Mouse (Mus musculus) liver, embryonic 16.5 days (tissue): ENCODE measurements around the gene Fam219a. TPM values are rescaled to one million over a fixed set of nuclear protein-coding genes. Genes with fewer than 3 reads are reported as not detected.

Source experiments
- ATAC-seq: fragments of 200-750 bp; cut with Nextera tagmentation; 2 replicates; pipeline ENCODE4 v1.8.0; 2017; ENCODE audit warnings: low read depth, mild to moderate bottlenecking, moderate number of reproducible peaks, moderate library complexity
- H3K27ac ChIP-seq: fragments of 300-500 bp; sonication (generic); 2 replicates; pipeline ENCODE4 v1.5.1; 2014; ENCODE audit warnings: mild to moderate bottlenecking, low read length
- H3K27me3 ChIP-seq: fragments of 300-500 bp; sonication (generic); 2 replicates; pipeline ENCODE4 v1.6.1; 2014; ENCODE audit warnings: low read depth, low read length, mixed read lengths; ENCODE audit not compliant: control insufficient read depth, insufficient read depth
- H3K36me3 ChIP-seq: fragments of 300-500 bp; sonication (generic); 2 replicates; pipeline ENCODE4 v1.6.1; 2014; ENCODE audit warnings: mild to moderate bottlenecking; ENCODE audit not compliant: control insufficient read depth, insufficient read depth
- H3K4me1 ChIP-seq: fragments of 300-500 bp; sonication (generic); 2 replicates; pipeline ENCODE4 v1.6.1; 2014; ENCODE audit warnings: low read depth, low read length, mixed read lengths; ENCODE audit not compliant: control insufficient read depth
- H3K4me2 ChIP-seq: fragments of 300-500 bp; sonication (generic); 2 replicates; pipeline ENCODE4 v1.6.1; 2014; ENCODE audit warnings: low read depth, low read length, mixed read lengths
- H3K4me3 ChIP-seq: fragments of 300-500 bp; sonication (generic); 2 replicates; pipeline ENCODE4 v1.5.1; 2014; ENCODE audit warnings: low read depth, mild to moderate bottlenecking, low read length
- H3K9ac ChIP-seq: fragments of 300-500 bp; sonication (generic); 2 replicates; pipeline ENCODE4 v1.6.1; 2014; ENCODE audit warnings: low read depth, low read length
- H3K9me3 ChIP-seq: fragments of 300-500 bp; sonication (generic); replicated peaks from 2 replicates; pipeline ENCODE4 v1.6.1; 2016; ENCODE audit warnings: low read length; ENCODE audit not compliant: control insufficient read depth
- WGBS: fragments of 180-500 bp; shearing (Covaris S2); extraction: QIAGEN DNeasy Blood & Tissue Kit; methylation state at CpG from one replicate; pipeline ENCODE4 v1.1.7; 2014; ENCODE audit not compliant: insufficient replicate concordance; 5-methylcytosine and 5-hydroxymethylcytosine counted together
- polyA plus RNA-seq: library from polyadenylated mRNA; unstranded; fragments of >200 nt; fragmentation: Nextera tagmentation; extraction: Ambion mirVana; gene quantifications from 2 replicates; pipeline ENCODE4 v1.2.1, GENCODE M21; 2015

The Fam219a gene
- polyA plus RNA-seq, 1 experiment from 2014 or later = 0.98 TPM

DNA sequence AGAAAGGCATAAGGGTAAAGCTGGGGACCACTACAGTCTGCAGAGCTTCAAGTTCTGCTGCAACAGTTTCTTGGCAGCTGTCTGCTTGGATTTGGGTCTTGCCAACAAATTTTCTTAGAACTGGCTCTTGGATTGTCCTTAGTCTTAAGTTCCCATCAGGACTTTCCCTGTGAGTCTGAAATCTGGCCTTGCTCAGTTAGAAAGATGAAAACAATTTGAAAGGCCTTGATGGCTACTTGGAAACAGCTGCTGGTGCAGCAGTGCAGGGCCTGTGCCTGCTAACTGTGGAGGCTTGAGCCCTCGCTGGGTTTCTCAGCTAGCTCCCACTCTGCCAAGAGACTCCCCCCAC is 89.9 kb downstream of the Fam219a start:
- WGBS = 63% methylated on average over 1 of the region's 1 CpGs
- Histone ChIP-seq H3K4me1 (no peaks in the 10 kb centered on the region), H3K27me3 (no peaks in the 10 kb centered on the region), H3K9ac (no peak overlapping the region), H3K4me3 (no peak overlapping the region), H3K9me3 (no peaks in the 10 kb centered on the region), H3K36me3 (0 out of 2 replicates have a peak, but pooled peaks cover 3% of the 10 kb centered on the region), H3K4me2 (no peak overlapping the region), H3K27ac (no peak overlapping the region)
- no peak for ATAC-seq

DNA sequence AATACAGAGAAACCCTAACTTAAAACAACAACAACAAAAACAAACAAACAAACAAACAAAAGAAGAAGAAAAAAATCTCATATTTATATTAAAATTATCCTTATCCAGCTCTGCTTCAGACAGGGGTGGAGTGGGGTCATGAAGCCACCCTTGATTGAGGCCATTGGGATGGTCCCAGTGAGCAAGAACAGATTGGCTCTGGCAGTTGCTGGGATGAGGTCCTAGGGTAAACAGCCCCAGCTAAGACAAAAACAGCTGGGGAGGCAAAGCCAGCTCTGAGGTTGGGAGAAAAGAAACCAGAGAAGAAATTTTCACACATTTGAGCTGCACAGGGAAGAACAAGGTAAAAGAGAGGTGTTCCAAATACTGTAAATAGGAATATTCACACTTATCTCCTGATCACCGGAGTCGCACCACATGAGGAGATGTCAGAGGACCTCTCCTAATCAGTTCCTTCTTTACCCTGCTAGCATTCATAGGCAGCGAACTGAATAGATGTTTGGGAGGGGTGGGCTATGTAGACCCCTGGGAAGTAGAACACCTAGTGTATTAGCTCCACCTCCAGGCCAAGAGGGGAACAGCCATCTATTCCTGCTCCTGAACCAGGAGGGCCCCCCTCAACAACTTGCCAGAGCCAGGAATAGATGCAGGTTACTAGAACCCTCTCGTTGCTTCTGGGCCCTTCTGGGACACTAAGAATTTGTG is 90.4 kb downstream of the Fam219a start:
- WGBS = 61% methylated on average over 4 of the region's 4 CpGs
- Histone ChIP-seq H3K9me3 (no peaks in the 10 kb centered on the region), H3K36me3 (0 out of 2 replicates have a peak, but pooled peaks cover 3% of the 10 kb centered on the region), H3K27ac (no peak overlapping the region), H3K4me3 (no peak overlapping the region), H3K4me2 (no peak overlapping the region), H3K4me1 (no peaks in the 10 kb centered on the region), H3K9ac (no peak overlapping the region), H3K27me3 (no peaks in the 10 kb centered on the region)
- no peak for ATAC-seq

DNA sequence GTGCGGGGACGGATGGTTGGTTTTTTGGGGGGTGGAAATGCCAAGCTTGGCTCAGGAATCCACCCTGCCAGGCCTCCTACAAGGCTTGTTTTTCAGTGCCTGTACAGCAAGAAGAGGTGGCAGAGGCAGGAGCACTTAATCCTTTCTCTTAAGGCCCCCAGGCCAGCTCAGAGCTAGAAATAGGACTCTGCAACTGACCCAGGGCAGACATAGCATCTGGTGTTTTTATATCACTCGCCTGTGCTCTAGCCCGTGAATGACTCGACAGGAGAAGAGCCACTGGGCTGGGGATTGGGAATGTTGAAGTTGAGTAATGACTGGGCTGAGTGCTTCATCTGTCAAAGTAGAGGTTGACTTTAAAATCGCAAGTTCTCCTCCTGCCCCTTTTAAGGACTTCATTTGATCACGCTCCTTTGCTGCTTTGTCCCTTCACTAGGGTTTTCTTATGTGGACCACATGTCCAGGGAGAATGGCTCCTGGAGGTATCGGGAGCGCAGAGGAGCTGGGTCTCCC is 91.6 kb downstream of the Fam219a start:
- H3K9ac ChIP-seq = no peak overlapping the region
- H3K4me2 ChIP-seq = no peak overlapping the region
- no peak overlapping the region for H3K4me3 ChIP-seq
- H3K27ac ChIP-seq = no peak overlapping the region
- H3K27me3 ChIP-seq = no peaks in the 10 kb centered on the region
- WGBS = 79% methylated on average over 9 of the region's 9 CpGs
- no peaks in the 10 kb centered on the region for H3K9me3 ChIP-seq
- H3K36me3 ChIP-seq = 0 out of 2 replicates have a peak, but pooled peaks cover 3% of the 10 kb centered on the region
- ATAC-seq = no peak
- H3K4me1 ChIP-seq = no peaks in the 10 kb centered on the region

DNA sequence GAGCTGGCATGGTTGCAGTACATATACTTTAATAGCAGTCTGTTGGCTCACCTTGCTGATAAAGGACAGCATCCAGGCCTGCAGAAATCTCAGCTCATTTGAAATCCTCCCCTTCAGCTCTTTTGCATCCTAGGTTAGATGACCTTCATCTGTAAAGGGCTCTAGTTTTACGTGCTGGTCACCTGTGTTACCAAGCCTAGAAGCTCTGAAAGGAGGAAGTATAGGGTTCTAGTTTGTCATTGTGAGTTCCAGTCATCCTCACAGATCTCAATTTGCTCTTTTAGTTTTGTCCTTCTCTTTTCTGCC is 98.0 kb downstream of the Fam219a start:
- no peak for ATAC-seq
- no peak overlapping the region for H3K9ac ChIP-seq
- H3K4me2 ChIP-seq = no peak overlapping the region
- no peaks in the 10 kb centered on the region for H3K4me1 ChIP-seq
- no peaks in the 10 kb centered on the region for H3K9me3 ChIP-seq
- no peaks in the 10 kb centered on the region for H3K27me3 ChIP-seq
- no peaks in the 10 kb centered on the region for H3K36me3 ChIP-seq
- H3K4me3 ChIP-seq = no peak overlapping the region
- H3K27ac ChIP-seq = no peak overlapping the region
- WGBS = 71% methylated on average over 1 of the region's 1 CpGs

DNA sequence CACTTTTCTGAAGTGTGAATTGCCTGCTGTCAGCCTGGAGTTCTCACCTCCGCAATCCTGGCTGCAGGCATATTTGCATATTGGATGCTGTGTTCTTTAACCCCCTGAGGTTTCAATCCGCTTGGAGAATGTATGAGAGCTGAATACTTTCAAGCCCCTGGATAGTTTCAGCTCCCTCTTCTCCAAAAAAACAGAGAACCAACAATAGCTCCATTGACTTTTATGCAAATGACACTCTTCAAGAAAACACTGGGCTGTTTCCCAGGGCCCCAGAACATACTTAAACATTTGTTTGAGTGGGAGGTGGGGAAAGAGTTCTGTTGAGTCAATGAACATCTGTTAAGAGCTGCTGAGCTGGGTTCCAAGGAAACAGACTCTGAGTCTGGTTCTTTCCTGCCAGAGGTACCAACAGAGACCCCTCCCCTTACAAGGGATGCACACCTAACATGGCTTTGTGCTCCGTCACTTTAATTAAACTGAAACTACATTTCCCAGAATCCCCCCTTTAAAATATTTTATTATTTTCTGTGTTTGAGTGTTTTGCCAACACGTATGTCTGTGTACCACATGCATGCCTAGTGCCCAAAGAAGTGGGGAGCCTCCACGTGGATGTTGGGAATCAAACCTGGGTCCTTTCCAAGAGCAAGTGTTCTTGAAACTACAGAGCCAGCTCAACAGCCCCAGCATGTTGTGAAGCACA is 98.5 kb downstream of the Fam219a start:
- no peak for ATAC-seq
- 57% methylated on average over 5 of the region's 5 CpGs for WGBS
- Histone ChIP-seq H3K27ac (no peak overlapping the region), H3K9me3 (no peaks in the 10 kb centered on the region), H3K27me3 (no peaks in the 10 kb centered on the region), H3K36me3 (no peaks in the 10 kb centered on the region), H3K9ac (no peak overlapping the region), H3K4me1 (no peaks in the 10 kb centered on the region), H3K4me3 (no peak overlapping the region), H3K4me2 (no peak overlapping the region)

DNA sequence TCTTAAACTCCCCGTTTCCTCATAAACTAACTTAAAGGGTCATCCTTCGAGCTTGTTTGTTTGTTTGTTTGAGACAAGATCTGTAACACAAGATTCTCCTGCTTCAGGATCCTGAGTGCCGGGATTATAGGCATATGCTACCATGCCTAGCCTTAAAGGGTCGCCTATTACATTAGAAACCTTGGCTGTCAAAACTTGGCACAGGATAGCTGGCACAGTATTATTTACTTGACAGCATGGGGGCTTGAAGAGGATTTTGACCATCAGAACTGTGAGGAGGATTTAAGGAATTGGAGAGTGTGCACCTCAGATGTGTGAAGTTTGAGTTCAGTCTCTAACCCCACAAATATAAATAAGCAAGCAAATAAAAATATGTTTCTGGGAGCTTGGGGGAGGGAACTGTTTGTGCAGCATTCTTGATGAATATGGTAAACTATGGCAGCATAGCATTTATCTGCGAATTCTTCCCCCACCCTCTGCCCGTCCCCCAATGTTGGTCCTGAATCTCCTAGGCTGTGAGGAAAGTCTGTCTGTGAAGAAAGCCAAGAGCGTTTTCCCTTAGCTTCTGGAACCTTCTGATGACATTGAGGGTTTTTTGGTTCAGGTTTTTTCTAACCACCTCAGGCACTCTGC is 99.2 kb downstream of the Fam219a start:
- Histone ChIP-seq H3K4me1 (no peaks in the 10 kb centered on the region), H3K27ac (no peak overlapping the region), H3K4me2 (no peak overlapping the region), H3K4me3 (no peak overlapping the region), H3K9ac (no peak overlapping the region), H3K27me3 (no peaks in the 10 kb centered on the region), H3K9me3 (no peaks in the 10 kb centered on the region), H3K36me3 (no peaks in the 10 kb centered on the region)
- 55% methylated on average over 7 of the region's 7 CpGs for WGBS
- no peak for ATAC-seq

DNA sequence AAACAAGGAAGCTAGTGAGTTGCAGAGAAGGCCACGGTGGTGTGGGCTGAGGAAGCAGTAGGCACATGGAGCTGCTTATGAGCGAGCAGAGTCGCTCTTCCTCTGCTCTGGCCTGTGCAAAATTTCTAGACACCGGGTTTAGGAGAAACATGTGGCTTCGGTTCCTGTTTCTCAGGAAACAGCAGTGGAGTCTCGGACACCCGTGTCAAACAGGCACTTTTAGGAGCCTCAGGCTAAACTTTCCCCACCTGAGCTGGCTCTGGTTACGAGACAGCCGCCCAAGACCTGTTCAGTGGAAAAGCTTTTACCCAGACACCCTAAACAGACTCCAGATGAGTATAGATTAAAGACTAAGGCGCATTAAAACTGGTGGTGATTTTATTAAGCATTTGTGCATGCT is 100.1 kb downstream of the Fam219a start:
- H3K4me1 ChIP-seq = no peaks in the 10 kb centered on the region
- H3K9me3 ChIP-seq = no peaks in the 10 kb centered on the region
- no peak overlapping the region for H3K9ac ChIP-seq
- no peaks in the 10 kb centered on the region for H3K36me3 ChIP-seq
- 47% methylated on average over 10 of the region's 10 CpGs for WGBS
- no peak overlapping the region for H3K4me2 ChIP-seq
- ATAC-seq = no peak
- H3K27me3 ChIP-seq = no peaks in the 10 kb centered on the region
- H3K4me3 ChIP-seq = no peak overlapping the region
- no peak overlapping the region for H3K27ac ChIP-seq

DNA sequence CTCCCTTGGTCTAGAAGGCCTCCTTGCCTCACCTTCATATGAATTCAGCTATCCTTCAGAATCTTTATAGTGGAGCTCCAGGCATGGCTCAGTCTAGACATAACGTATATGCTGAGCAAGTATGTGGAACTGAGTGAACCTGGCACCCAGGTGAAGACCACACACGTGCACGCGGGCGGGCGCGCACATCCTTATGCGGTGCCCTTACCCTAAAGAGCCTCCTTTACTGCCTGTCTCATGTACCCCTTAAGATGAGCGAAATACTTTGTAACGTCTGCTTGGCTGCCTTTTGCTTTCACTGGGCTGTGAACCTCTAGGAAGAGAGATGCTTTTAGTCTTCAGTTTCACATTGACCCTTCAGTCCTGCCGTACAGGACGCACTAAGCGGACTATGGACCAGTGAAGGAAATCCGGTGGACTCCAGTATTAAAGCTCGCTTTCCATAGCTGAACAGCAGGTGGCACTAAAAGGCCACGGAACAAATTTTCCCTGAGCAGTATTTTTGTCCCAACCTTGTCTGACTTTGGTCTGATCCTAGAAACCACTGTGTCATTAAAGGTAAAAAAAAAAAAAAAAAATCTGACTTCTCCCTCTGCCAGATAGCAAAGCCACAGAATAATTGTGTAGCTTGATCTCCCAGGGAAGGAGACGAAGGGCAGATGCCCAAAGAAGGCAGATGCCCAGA is 100.8 kb downstream of the Fam219a start:
- no peaks in the 10 kb centered on the region for H3K36me3 ChIP-seq
- 49% methylated on average over 17 of the region's 17 CpGs for WGBS
- H3K4me3 ChIP-seq = no peak overlapping the region
- peaks cover 5% of the 10 kb centered on the region; the same call in 1 of the 2 replicates for H3K4me1 ChIP-seq
- H3K9ac ChIP-seq = no peak overlapping the region
- no peaks in the 10 kb centered on the region for H3K9me3 ChIP-seq
- H3K27ac ChIP-seq = no peak overlapping the region
- H3K4me2 ChIP-seq = no peak overlapping the region
- no peaks in the 10 kb centered on the region for H3K27me3 ChIP-seq
- no peak for ATAC-seq
